Mouse (Mus musculus): ENCODE results near the gene Ptprk. TPM values are rescaled to one million over a fixed set of nuclear protein-coding genes. Genes with fewer than 3 reads are reported as not detected.

The Ptprk gene
- polyA plus RNA-seq, 1 experiment from 2014 or later: 45.2 TPM

- 61% methylated on average over 5 of the region's 5 CpGs for WGBS
- no peak for ATAC-seq (ENCODE audit: insufficient read depth, low FRiP score)
- Histone ChIP-seq H3K4me2 (ENCODE audit: low read depth, low read length) (no peak overlapping the region), H3K27ac (ENCODE audit: low read length) (no peak overlapping the region), H3K36me3 (ENCODE audit: control insufficient read depth, insufficient read depth, low read length) (no peaks in the 10 kb centered on the region), H3K4me3 (replicated peaks; ENCODE audit: low read length) (no peak overlapping the region), H3K9me3 (replicated peaks; ENCODE audit: control insufficient read depth, low read length) (no peaks in the 10 kb centered on the region), H3K4me1 (ENCODE audit: control insufficient read depth, insufficient read depth, low read length) (0 out of 2 replicates have a peak, but pooled peaks cover 3% of the 10 kb centered on the region), H3K9ac (ENCODE audit: low read length) (no peak overlapping the region), H3K27me3 (ENCODE audit: control insufficient read depth, insufficient read depth, low read length) (no peaks in the 10 kb centered on the region)
These were observed 53.4 kb downstream of the Ptprk start for GRCm38 (mm10) chr10:28128011-28128410.

- ATAC-seq (ENCODE audit: insufficient read depth, low FRiP score): no peak
- Histone ChIP-seq H3K4me1 (ENCODE audit: control insufficient read depth, insufficient read depth, low read length) (0 out of 2 replicates have a peak, but pooled peaks cover 3% of the 10 kb centered on the region), H3K27me3 (ENCODE audit: control insufficient read depth, insufficient read depth, low read length) (no peaks in the 10 kb centered on the region), H3K36me3 (ENCODE audit: control insufficient read depth, insufficient read depth, low read length) (no peaks in the 10 kb centered on the region), H3K4me3 (replicated peaks; ENCODE audit: low read length) (no peak overlapping the region), H3K4me2 (ENCODE audit: low read depth, low read length) (no peak overlapping the region), H3K27ac (ENCODE audit: low read length) (no peak overlapping the region), H3K9ac (ENCODE audit: low read length) (no peak overlapping the region), H3K9me3 (replicated peaks; ENCODE audit: control insufficient read depth, low read length) (no peaks in the 10 kb centered on the region)
- WGBS: 60% methylated on average over 4 of the region's 4 CpGs
These were observed 53.8 kb downstream of the Ptprk start for GRCm38 (mm10) chr10:28128450-28128849.

DNA sequence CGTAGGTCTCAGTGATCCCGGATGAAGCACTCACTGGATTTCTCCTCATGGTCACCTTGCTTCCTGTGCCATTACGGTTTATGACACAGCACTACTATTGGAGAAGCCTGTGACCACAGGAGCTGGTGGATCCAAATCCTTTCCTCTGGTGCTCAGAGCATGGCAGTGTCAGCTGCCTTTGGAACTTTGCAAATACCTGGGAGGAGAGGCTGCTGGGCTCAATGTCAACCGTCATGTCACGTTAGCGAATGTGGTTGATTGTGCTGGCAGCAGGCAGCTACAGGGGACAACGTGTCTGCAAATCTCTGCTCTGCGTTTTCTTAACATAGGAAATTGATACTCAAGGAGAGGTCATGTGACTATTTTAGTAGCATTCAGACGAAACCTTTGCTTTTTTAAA is 55.8 kb downstream of the Ptprk start:
- Histone ChIP-seq H3K9me3 (replicated peaks; ENCODE audit: control insufficient read depth, low read length) (no peaks in the 10 kb centered on the region), H3K27ac (ENCODE audit: low read length) (no peak overlapping the region), H3K4me2 (ENCODE audit: low read depth, low read length) (no peak overlapping the region), H3K9ac (ENCODE audit: low read length) (no peak overlapping the region), H3K4me1 (ENCODE audit: control insufficient read depth, insufficient read depth, low read length) (0 out of 2 replicates have a peak, but pooled peaks cover 3% of the 10 kb centered on the region), H3K4me3 (replicated peaks; ENCODE audit: low read length) (no peak overlapping the region), H3K36me3 (ENCODE audit: control insufficient read depth, insufficient read depth, low read length) (no peaks in the 10 kb centered on the region), H3K27me3 (ENCODE audit: control insufficient read depth, insufficient read depth, low read length) (no peaks in the 10 kb centered on the region)
- WGBS: 80% methylated on average over 9 of the region's 9 CpGs
- ATAC-seq (ENCODE audit: insufficient read depth, low FRiP score): no peak

DNA sequence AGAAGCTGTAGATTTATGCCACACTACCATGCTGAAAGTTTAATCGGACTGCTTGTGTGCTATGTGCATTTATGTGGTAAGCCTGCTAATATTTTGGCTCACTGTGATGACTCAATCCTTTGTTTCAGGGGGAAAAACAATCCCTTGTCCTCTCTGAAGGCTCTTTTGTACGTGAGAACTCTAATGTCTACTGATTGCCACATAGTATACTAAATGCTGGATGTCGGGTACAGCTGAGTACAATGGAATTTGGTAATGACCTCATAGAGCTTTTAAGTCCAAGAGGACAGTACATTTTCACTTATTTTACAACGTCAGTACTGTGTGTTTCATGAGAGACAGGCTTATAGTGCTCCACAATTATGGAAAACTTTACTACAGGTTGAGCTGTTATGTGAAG is 59.1 kb downstream of the Ptprk start:
- Histone ChIP-seq H3K4me1 (ENCODE audit: control insufficient read depth, insufficient read depth, low read length) (no peaks in the 10 kb centered on the region), H3K27ac (ENCODE audit: low read length) (no peak overlapping the region), H3K36me3 (ENCODE audit: control insufficient read depth, insufficient read depth, low read length) (no peaks in the 10 kb centered on the region), H3K9ac (ENCODE audit: low read length) (no peak overlapping the region), H3K4me2 (ENCODE audit: low read depth, low read length) (no peak overlapping the region), H3K27me3 (ENCODE audit: control insufficient read depth, insufficient read depth, low read length) (no peaks in the 10 kb centered on the region), H3K9me3 (replicated peaks; ENCODE audit: control insufficient read depth, low read length) (no peaks in the 10 kb centered on the region), H3K4me3 (replicated peaks; ENCODE audit: low read length) (no peak overlapping the region)
- WGBS: 84% methylated on average over 4 of the region's 4 CpGs
- no peak for ATAC-seq (ENCODE audit: insufficient read depth, low FRiP score)

DNA sequence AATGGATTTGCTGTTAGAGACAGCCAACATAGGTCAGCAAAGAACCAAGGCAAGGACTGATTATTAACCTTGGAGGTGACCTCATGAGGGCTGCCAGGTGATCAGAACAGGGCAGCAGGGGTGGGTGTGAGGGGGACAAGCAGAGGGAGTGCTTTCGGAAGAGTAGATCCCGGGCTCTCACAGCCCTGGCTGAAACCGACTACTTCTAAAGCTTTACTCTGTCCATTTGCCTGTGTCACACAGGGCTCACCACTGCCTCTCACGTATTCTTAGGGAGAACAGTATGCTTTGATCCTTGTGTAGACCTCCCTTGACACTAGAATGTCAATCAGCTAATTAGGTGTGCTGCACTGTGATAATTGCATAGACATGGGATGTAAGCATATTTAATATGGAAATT is 63.8 kb downstream of the Ptprk start:
- Histone ChIP-seq H3K4me2 (ENCODE audit: low read depth, low read length) (no peak overlapping the region), H3K36me3 (ENCODE audit: control insufficient read depth, insufficient read depth, low read length) (no peaks in the 10 kb centered on the region), H3K4me3 (replicated peaks; ENCODE audit: low read length) (no peak overlapping the region), H3K27ac (ENCODE audit: low read length) (no peak overlapping the region), H3K9me3 (replicated peaks; ENCODE audit: control insufficient read depth, low read length) (no peaks in the 10 kb centered on the region), H3K9ac (ENCODE audit: low read length) (no peak overlapping the region), H3K27me3 (ENCODE audit: control insufficient read depth, insufficient read depth, low read length) (no peaks in the 10 kb centered on the region), H3K4me1 (ENCODE audit: control insufficient read depth, insufficient read depth, low read length) (no peaks in the 10 kb centered on the region)
- ATAC-seq (ENCODE audit: insufficient read depth, low FRiP score): no peak
- WGBS: 47% methylated on average over 4 of the region's 4 CpGs

DNA sequence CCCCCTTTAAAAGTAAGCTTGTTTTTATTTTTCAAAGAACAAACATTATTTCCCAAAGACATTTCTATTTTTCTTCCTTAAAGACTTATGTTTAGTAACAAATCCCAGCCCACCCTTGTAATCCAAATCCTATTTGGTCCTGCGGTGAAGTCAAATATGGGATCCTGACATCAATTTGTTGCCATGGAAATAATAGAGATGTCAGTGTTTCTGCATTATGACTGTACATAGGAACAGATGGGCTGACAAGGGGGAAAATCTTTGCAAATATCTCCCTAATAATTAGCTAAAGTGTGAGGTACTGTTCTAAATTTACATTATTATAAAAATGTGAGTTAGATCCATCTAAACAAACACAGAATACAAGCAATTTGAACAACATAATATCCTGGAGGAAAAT is 69.8 kb downstream of the Ptprk start:
- H3K9me3 ChIP-seq (replicated peaks; ENCODE audit: control insufficient read depth, low read length): no peaks in the 10 kb centered on the region
- H3K4me2 ChIP-seq (ENCODE audit: low read depth, low read length): no peak overlapping the region
- no peaks in the 10 kb centered on the region for H3K4me1 ChIP-seq (ENCODE audit: control insufficient read depth, insufficient read depth, low read length)
- ATAC-seq (ENCODE audit: insufficient read depth, low FRiP score): no peak
- no peak overlapping the region for H3K27ac ChIP-seq (ENCODE audit: low read length)
- no peak overlapping the region for H3K9ac ChIP-seq (ENCODE audit: low read length)
- H3K36me3 ChIP-seq (ENCODE audit: control insufficient read depth, insufficient read depth, low read length): no peaks in the 10 kb centered on the region
- no peak overlapping the region for H3K4me3 ChIP-seq (replicated peaks; ENCODE audit: low read length)
- no peaks in the 10 kb centered on the region for H3K27me3 ChIP-seq (ENCODE audit: control insufficient read depth, insufficient read depth, low read length)
- 70% methylated on average over 1 of the region's 1 CpGs for WGBS

GRCm38 (mm10) chr10:28145326-28145725 is 70.7 kb downstream of the Ptprk start:
- Histone ChIP-seq H3K9ac (ENCODE audit: low read length) (no peak overlapping the region), H3K27me3 (ENCODE audit: control insufficient read depth, insufficient read depth, low read length) (no peaks in the 10 kb centered on the region), H3K4me3 (replicated peaks; ENCODE audit: low read length) (no peak overlapping the region), H3K36me3 (ENCODE audit: control insufficient read depth, insufficient read depth, low read length) (no peaks in the 10 kb centered on the region), H3K4me1 (ENCODE audit: control insufficient read depth, insufficient read depth, low read length) (no peaks in the 10 kb centered on the region), H3K4me2 (ENCODE audit: low read depth, low read length) (no peak overlapping the region), H3K27ac (ENCODE audit: low read length) (no peak overlapping the region), H3K9me3 (replicated peaks; ENCODE audit: control insufficient read depth, low read length) (no peaks in the 10 kb centered on the region)
- ATAC-seq (ENCODE audit: insufficient read depth, low FRiP score): no peak
- WGBS: 57% methylated on average over 5 of the region's 5 CpGs

DNA sequence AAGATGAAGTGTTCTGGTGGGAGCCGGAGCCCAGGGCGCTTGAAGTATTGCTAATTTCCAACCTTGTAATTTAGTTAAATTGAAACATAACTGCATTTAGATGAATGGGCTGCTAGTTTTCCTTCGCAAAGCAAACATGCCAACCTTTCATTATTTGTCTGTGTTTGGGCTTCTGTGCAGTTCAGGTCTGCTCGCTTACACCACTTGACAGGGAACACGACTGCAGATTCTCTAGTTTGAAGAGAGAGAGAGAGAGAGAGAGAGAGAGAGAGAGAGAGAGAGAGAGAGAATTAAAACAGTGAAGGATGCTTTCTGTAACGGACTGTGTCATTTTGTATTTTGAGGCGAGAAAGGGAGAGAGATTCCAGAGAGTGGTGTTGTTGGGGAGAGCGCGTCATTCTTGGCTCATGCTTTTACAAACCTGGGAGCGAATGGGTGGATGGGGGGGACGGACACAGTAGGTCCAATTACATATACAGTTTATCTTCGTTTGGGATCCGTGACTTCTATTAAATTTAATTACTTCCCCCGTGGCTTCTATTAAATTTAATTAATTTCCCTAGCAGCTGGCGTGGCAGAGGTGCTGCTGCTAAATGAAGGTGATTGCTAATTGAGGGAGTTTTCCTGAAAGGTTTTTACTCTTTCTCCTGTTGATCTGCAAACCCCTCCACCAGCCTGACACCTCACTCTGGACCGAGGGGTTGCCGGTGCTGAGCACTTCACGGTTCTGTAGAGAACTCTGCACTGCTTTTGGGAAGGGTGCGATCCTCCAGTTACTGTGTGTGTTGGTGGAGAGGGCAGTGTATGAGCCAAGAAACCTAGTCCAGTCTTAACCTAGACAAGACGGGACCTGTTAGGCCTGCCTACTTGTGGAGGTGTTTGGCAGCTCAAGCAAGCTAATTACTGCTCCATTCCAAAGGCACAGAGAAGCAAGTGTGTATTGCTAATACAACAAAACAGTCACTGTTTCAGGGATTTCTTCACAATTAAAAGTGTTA is 81.4 kb downstream of the Ptprk start:
- H3K27me3 ChIP-seq (ENCODE audit: control insufficient read depth, insufficient read depth, low read length): no peaks in the 10 kb centered on the region
- H3K27ac ChIP-seq (ENCODE audit: low read length): no peak overlapping the region
- 0 out of 2 replicates have a peak, but pooled peaks cover 3% of the 10 kb centered on the region for H3K4me1 ChIP-seq (ENCODE audit: control insufficient read depth, insufficient read depth, low read length)
- WGBS: 64% methylated on average over 20 of the region's 20 CpGs
- no peaks in the 10 kb centered on the region for H3K36me3 ChIP-seq (ENCODE audit: control insufficient read depth, insufficient read depth, low read length)
- 0 out of 2 replicates have a peak, but pooled peaks have one; percentile 53 for ATAC-seq (ENCODE audit: insufficient read depth, low FRiP score)
- H3K4me2 ChIP-seq (ENCODE audit: low read depth, low read length): no peak overlapping the region
- no peak overlapping the region for H3K9ac ChIP-seq (ENCODE audit: low read length)
- H3K4me3 ChIP-seq (replicated peaks; ENCODE audit: low read length): no peak overlapping the region
- H3K9me3 ChIP-seq (replicated peaks; ENCODE audit: control insufficient read depth, low read length): peaks cover 4% of the 10 kb centered on the region; the same call in 1 of the 2 replicates

GRCm38 (mm10) chr10:28159716-28160115 is 85.1 kb downstream of the Ptprk start:
- ATAC-seq (ENCODE audit: insufficient read depth, low FRiP score): no peak
- Histone ChIP-seq H3K9me3 (replicated peaks; ENCODE audit: control insufficient read depth, low read length) (peaks cover 4% of the 10 kb centered on the region; the same call in 1 of the 2 replicates), H3K4me3 (replicated peaks; ENCODE audit: low read length) (no peak overlapping the region), H3K9ac (ENCODE audit: low read length) (no peak overlapping the region), H3K27me3 (ENCODE audit: control insufficient read depth, insufficient read depth, low read length) (no peaks in the 10 kb centered on the region), H3K36me3 (ENCODE audit: control insufficient read depth, insufficient read depth, low read length) (no peaks in the 10 kb centered on the region), H3K4me2 (ENCODE audit: low read depth, low read length) (no peak overlapping the region), H3K27ac (ENCODE audit: low read length) (no peak overlapping the region), H3K4me1 (ENCODE audit: control insufficient read depth, insufficient read depth, low read length) (peaks cover 19% of the 10 kb centered on the region)
- 82% methylated on average over 4 of the region's 4 CpGs for WGBS
